Mouse (Mus musculus) hindbrain, embryonic 12.5 days (tissue): ENCODE measurements around the gene Olfr522. TPM values are rescaled to one million over a fixed set of nuclear protein-coding genes. Genes with fewer than 3 reads are reported as not detected.
A peak's percentile ranks its signal among the peaks of the same experiment; 100 is the strongest.

ENCODE experiments used
- ATAC-seq: fragments of 200-750 bp; cut with Nextera tagmentation; 2 replicates; pipeline ENCODE4 v1.8.0; 2017; ENCODE audit warnings: moderate TSS enrichment; ENCODE audit not compliant: low FRiP score
- H3K27ac ChIP-seq: fragments of 300-500 bp; sonication (generic); 2 replicates; pipeline ENCODE4 v1.5.1; 2016; ENCODE audit warnings: mild to moderate bottlenecking
- H3K27me3 ChIP-seq: fragments of 300-500 bp; sonication (generic); 2 replicates; pipeline ENCODE4 v1.6.1; 2016; ENCODE audit warnings: mild to moderate bottlenecking
- H3K36me3 ChIP-seq: fragments of 300-500 bp; sonication (generic); 2 replicates; pipeline ENCODE4 v1.6.1; 2016; ENCODE audit warnings: mild to moderate bottlenecking
- H3K4me1 ChIP-seq: fragments of 300-500 bp; sonication (generic); 2 replicates; pipeline ENCODE4 v1.6.1; 2016
- H3K4me2 ChIP-seq: fragments of 300-500 bp; sonication (generic); replicated peaks from 2 replicates; pipeline ENCODE4 v1.6.1; 2016; ENCODE audit warnings: mild to moderate bottlenecking
- H3K4me3 ChIP-seq: fragments of 300-500 bp; sonication (generic); 2 replicates; pipeline ENCODE4 v1.5.1; 2016; ENCODE audit warnings: mild to moderate bottlenecking
- H3K9ac ChIP-seq: fragments of 300-500 bp; sonication (generic); 2 replicates; pipeline ENCODE4 v1.6.1; 2016; ENCODE audit warnings: mild to moderate bottlenecking, moderate library complexity
- H3K9me3 ChIP-seq: fragments of 300-500 bp; sonication (generic); replicated peaks from 2 replicates; pipeline ENCODE4 v1.6.1; 2016; ENCODE audit warnings: mild to moderate bottlenecking
- WGBS: fragments of 180-500 bp; shearing (Covaris S2); methylation state at CpG from one replicate; pipeline ENCODE4 v1.1.7; 2016; 5-methylcytosine and 5-hydroxymethylcytosine counted together
- polyA plus RNA-seq: library from polyadenylated mRNA; unstranded; fragments of >200 nt; fragmentation: Nextera tagmentation; extraction: Ambion mirVana; gene quantifications from 2 replicates; pipeline ENCODE4 v1.2.1, GENCODE M21; 2016

Olfr522 gene
- polyA plus RNA-seq, 1 experiment from 2014 or later, result not detected

DNA sequence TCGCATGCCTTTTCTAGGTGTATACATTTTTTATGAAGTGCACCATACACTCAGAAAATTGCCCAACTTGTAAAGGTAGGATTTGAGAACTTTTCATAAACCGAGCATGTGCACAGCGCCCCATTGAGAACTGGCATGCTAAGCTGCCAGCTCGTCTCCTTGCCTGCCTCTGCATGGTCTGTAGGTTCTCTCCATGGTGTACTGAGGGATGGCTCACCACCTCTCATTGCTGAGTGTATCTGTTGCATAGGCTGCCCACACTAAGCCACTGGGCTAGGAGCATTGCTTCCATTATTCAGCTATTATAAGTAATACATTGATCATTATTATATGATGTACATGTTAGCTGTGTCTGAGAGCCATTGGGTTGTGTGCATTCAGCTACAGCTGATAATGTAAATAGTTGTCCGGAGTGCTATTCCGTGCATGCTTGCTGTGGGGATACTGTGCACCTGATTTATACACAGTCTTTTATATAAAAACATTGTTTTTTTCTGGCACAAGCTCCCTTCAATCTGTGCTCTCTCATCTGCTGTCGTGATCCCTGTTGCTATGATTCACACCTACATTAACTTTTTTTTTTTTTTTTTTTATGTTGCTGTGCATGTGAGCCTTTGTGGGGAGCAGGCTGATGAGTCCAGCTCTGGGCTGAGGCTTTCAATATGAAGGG lies 23.3 kb upstream of the Olfr522 start:
- Histone ChIP-seq H3K27me3 (no peaks in the 10 kb centered on the region), H3K4me3 (no peak overlapping the region), H3K4me2 (no peak overlapping the region), H3K9ac (no peak overlapping the region), H3K27ac (no peak overlapping the region), H3K4me1 (no peaks in the 10 kb centered on the region), H3K9me3 (no peaks in the 10 kb centered on the region), H3K36me3 (no peaks in the 10 kb centered on the region)
- ATAC-seq, result no peak
- WGBS, result 83% methylated on average over 7 of the region's 7 CpGs

DNA sequence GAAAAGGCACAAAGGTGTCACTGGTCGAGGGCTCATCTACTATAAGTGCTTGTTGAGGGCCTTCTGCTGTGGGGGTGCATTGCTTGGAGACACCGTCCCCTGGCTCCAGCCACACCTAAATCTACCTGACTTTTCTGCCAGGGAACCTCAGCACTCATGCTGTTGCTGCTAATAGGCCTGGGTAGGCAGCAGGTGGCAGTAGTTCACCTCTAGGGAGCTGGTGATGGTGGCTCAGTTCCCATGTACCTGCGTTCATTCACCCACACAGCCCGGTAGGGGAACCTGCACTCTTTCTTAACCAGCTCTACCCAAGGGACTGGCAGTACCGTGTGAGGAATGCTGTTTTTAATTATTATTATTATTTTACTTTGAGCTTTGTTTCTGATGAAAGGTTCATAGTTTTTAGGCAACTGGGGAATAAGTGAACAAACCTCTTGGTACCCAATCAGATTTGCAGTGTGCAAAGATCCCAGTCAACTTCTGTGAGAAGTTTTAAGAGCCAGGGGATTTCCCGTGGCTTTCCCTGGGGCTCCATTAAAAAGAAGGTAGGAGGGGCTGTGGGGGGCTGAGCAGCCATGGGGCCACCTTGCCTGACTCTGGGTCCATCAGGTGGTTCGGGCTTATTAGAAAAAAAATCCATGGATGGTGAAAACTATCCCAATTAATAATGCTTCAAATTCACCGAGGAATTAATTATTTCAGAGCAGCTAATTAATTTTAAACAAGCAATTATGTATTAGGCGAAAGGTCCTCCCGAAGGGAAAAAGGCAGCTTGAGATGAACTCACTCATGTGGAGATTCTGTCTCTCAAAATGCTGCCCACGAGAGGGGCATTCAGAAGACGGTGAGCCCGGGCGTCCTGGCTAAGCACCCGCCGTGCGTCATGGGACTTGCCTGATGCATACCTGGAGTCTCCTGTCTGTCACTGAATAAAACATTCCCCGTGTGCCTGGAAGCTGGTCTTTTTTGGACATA lies 22.4 kb upstream of the Olfr522 start:
- no peaks in the 10 kb centered on the region for H3K9me3 ChIP-seq

DNA sequence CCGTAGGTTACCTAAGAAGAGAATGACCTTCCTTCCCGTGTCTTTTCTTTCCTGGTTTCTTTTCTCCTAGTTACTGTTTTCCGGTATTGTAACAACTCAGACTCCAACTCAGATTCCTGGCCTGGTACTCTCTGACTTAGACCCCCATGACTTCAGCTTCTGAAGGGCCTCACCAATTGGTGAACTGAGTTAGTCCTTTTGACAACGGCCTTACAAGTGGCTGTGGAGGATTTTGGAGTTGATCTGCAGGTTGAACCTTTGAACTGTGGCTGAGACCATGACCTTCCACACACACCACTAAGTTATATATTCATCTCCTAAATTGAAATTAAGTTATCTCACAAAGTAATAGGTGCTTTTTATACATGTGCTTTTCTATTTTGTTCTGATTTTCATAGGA lies 19.6 kb upstream of the Olfr522 start:
- no peak overlapping the region for H3K4me3 ChIP-seq
- 93% methylated on average over 4 of the region's 4 CpGs for WGBS

More for the DNA sequence above, 22.4 kb upstream of the Olfr522 start:
- ATAC-seq, result no peak
- WGBS, result 68% methylated on average over 18 of the region's 18 CpGs
- Histone ChIP-seq H3K27ac (no peak overlapping the region), H3K4me2 (no peak overlapping the region), H3K9ac (no peak overlapping the region), H3K4me3 (no peak overlapping the region), H3K4me1 (no peaks in the 10 kb centered on the region), H3K36me3 (no peaks in the 10 kb centered on the region), H3K27me3 (no peaks in the 10 kb centered on the region)

DNA sequence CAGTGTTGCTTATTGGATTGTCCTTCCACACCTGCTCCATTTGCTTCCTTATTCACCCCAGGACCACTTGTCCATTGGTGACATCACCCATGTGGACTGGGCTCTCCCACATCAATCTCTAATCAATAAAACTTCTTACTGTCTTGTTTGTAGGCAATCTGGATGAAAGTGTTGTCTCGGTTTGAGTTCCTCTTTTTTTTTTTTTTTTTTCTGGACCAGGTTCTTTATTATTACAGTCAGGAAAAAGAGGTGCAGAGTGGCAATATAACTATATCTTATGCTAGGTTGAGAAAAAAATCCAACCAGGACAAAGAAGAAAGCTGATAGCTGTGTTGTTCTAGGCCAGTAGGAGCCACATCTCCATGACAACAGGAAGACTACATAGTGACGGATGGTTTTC lies 16.1 kb upstream of the Olfr522 start:
- WGBS, result 79% methylated on average over 2 of the region's 2 CpGs
- Histone ChIP-seq H3K27ac (no peak overlapping the region), H3K36me3 (no peaks in the 10 kb centered on the region), H3K4me2 (no peak overlapping the region), H3K9ac (no peak overlapping the region), H3K4me3 (no peak overlapping the region), H3K9me3 (no peaks in the 10 kb centered on the region), H3K4me1 (no peaks in the 10 kb centered on the region), H3K27me3 (no peaks in the 10 kb centered on the region)
- no peak for ATAC-seq

More for the DNA sequence above, 19.6 kb upstream of the Olfr522 start:
- Histone ChIP-seq H3K36me3 (no peaks in the 10 kb centered on the region), H3K27me3 (no peaks in the 10 kb centered on the region), H3K4me2 (no peak overlapping the region), H3K9me3 (no peaks in the 10 kb centered on the region), H3K4me1 (no peaks in the 10 kb centered on the region), H3K9ac (no peak overlapping the region), H3K27ac (no peak overlapping the region)
- no peak for ATAC-seq

DNA sequence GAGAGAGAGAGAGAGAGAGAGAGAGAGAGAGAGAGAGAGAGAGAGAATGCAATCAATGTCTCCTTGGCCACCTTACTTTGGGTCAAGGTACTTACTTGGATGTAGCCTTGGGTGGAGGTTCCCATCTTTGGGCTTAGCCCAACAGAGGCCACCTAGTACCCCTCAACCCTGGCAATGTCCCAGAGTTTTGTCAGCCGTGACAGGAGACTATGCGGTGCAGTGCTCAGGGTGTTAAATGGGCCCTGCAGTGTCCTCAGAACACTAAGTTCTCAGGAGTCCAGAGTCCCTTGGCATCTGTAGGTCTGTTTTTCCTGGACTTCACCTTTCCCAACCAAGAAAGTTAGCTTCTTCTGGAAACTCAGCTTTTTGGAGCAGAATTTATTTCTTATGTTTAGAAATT lies 14.6 kb upstream of the Olfr522 start:
- no peaks in the 10 kb centered on the region for H3K9me3 ChIP-seq
- H3K36me3 ChIP-seq, result no peaks in the 10 kb centered on the region
- H3K4me3 ChIP-seq, result no peak overlapping the region
- H3K4me1 ChIP-seq, result no peaks in the 10 kb centered on the region
- 86% methylated on average over 2 of the region's 2 CpGs for WGBS
- no peak overlapping the region for H3K4me2 ChIP-seq
- H3K27me3 ChIP-seq, result no peaks in the 10 kb centered on the region
- H3K27ac ChIP-seq, result no peak overlapping the region
- no peak overlapping the region for H3K9ac ChIP-seq
- no peak for ATAC-seq

DNA sequence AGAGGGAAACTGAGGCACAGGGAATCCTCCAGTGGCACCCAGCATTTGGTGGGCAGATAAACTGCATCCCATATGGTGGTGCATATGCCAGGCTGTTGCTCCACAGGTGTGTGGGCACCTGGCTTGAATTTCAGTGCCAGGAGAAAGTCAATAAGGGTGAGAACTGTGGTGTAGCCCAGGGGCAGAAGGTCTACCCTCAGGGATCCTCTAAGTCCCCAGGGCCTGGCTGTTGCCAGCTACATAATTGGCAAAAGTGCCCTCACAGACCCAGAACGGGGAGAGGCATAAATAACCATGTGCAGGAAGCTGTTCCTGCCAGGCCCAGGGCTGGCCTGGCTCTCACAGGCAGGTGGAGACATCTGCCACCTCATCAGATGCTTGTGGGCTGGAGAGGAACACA lies 8.4 kb upstream of the Olfr522 start, which contains the start of gene Olfr523:
Gene Olfr523, plus strand, starts transcription at position 282 of the 400 bp plus-strand sequence.
- no peaks in the 10 kb centered on the region for H3K9me3 ChIP-seq
- H3K36me3 ChIP-seq, result no peaks in the 10 kb centered on the region
- WGBS, result 63% methylated on average over 1 of the region's 1 CpGs
- H3K27me3 ChIP-seq, result no peaks in the 10 kb centered on the region
- H3K4me1 ChIP-seq, result no peaks in the 10 kb centered on the region
- no peak within 1 kb of the TSS for H3K9ac ChIP-seq
- no peak for ATAC-seq
- H3K4me2 ChIP-seq, result no peak within 1 kb of the TSS
- no peak within 1 kb of the TSS for H3K4me3 ChIP-seq
- H3K27ac ChIP-seq, result no peak within 1 kb of the TSS

DNA sequence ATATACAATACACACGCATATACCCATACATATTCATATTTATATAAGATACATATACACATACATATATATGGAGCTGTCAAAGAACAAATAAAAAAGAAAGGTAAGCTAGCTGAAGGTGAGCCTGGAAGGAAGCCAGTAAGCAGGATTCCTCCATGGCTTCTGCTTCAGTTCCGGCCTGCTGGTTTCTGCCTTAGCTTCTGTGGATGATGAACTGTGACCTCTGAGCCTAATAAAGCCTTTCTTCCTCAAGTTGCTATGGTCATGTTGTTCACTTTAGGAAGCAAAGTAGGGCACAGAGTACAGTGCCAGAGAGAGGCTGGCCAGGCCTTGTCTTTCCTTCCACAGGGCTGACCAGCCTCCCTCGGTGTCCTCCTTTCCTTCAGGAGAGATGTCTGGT lies 6.3 kb upstream of the Olfr522 start:
- Histone ChIP-seq H3K27me3 (no peaks in the 10 kb centered on the region), H3K27ac (no peak overlapping the region), H3K9me3 (no peaks in the 10 kb centered on the region), H3K4me3 (no peak overlapping the region), H3K9ac (no peak overlapping the region), H3K36me3 (no peaks in the 10 kb centered on the region), H3K4me1 (no peaks in the 10 kb centered on the region), H3K4me2 (no peak overlapping the region)
- WGBS, result 88% methylated on average over 3 of the region's 3 CpGs
- ATAC-seq, result no peak

DNA sequence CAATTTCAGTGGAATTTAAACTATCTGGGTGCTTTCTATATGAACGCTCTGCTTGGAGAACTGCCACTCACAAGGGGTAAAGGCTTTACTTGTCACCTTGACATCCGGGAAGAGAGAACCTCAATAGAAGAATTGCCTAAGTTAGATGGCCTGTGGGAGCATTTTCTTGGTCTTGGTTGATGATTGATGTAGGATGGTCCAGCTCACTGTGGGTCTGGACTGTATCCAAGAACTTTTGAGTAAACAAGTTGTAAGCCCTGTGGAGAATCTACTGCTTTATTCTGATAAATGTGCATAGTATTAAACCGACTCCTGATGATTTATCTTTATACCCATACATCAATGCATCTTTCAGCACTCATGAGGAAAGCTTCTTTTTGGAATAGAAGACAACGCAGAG lies 4.8 kb upstream of the Olfr522 start:
- no peaks in the 10 kb centered on the region for H3K9me3 ChIP-seq
- H3K4me1 ChIP-seq, result no peaks in the 10 kb centered on the region
- H3K4me2 ChIP-seq, result no peak overlapping the region
- WGBS, result 81% methylated on average over 4 of the region's 4 CpGs
- H3K36me3 ChIP-seq, result no peaks in the 10 kb centered on the region
- no peak overlapping the region for H3K27ac ChIP-seq
- H3K4me3 ChIP-seq, result no peak overlapping the region
- no peak for ATAC-seq
- no peaks in the 10 kb centered on the region for H3K27me3 ChIP-seq
- H3K9ac ChIP-seq, result no peak overlapping the region

DNA sequence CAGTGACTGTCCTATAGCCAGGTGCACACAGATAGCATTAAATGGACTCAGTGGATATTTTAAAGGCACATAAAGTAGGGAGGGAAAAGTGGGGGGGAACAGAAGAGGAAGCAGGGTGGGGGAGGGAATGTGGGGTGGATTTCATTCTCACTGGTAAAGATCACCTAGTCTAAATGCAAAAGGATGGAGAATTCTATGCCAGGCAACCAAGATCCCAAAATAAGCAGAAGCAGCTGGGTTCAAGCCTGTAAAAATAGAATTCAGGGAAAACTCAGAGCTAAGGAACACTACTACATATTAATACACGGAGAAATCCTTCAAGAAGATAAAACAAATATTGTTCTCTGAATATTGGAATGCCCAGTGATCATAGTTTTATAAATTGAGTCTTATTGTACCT lies 3.4 kb upstream of the Olfr522 start:
- H3K27me3 ChIP-seq, result no peaks in the 10 kb centered on the region
- H3K4me3 ChIP-seq, result no peak overlapping the region
- 79% methylated on average over 1 of the region's 1 CpGs for WGBS
- H3K4me2 ChIP-seq, result no peak overlapping the region
- no peaks in the 10 kb centered on the region for H3K9me3 ChIP-seq
- H3K9ac ChIP-seq, result no peak overlapping the region
- H3K4me1 ChIP-seq, result no peaks in the 10 kb centered on the region
- H3K27ac ChIP-seq, result no peak overlapping the region
- no peak for ATAC-seq
- H3K36me3 ChIP-seq, result no peaks in the 10 kb centered on the region

DNA sequence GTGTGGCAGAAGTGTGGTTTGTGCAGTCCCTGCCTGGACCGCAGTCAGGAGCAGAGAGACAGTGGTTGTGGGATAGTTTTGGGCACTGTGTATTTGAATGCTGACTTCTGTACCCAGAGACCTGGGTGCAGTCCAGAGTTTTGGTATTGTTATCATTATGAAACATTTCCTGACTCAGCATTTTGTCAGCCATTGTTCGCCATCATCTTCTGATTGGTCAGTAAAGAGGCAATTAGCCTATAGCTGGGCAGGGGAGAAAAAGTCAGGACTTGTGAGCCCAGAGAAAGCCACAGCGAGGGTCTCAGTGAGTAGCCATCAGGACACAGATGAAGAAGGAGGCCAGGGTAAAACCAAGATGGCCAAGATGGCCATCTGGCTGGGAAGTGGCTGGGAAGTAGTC lies 4.2 kb downstream of the Olfr522 start:
- H3K4me3 ChIP-seq, result no peak overlapping the region
- H3K4me2 ChIP-seq, result no peak overlapping the region
- ATAC-seq, result no peak
- no peak overlapping the region for H3K9ac ChIP-seq
- no peaks in the 10 kb centered on the region for H3K4me1 ChIP-seq
- peaks cover 5% of the 10 kb centered on the region; the same call in 1 of the 2 replicates for H3K27me3 ChIP-seq
- H3K27ac ChIP-seq, result no peak overlapping the region
- H3K9me3 ChIP-seq, result no peaks in the 10 kb centered on the region
- WGBS, result 84% methylated on average over 3 of the region's 3 CpGs
- H3K36me3 ChIP-seq, result no peaks in the 10 kb centered on the region

DNA sequence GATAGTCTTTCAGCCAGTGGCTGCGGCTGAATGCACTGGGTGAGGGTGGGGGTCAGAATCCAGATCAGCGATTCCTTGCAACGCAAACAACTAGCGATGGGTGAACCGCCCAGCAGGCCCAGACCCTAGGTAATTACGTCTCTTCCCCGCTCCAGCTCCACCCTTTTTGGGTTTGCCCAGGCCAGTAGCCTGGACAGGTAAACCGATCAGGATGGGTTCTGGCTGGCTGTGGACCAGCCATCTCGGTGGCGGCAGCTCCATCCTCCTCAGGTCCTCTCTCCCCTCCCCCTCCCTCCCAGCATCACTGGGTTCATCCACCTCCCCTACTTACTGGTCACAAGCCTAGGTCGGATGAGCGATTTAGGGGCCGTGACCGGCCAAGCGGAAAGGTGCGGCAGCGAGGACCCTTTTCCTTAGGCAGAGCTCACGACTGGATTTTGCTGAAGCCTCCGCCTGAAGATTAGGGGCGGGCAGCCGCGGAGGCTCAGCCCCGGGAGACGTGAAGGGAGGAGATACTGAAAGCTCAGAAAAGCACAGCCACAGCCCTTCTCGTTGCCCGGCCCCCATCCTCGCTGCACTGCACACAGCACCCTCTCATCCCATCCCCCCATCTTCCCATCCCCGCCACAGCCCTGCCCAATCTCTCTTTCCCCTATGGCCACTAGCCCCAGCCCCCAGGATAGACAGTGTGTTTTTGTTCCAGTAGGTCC lies 10.2 kb downstream of the Olfr522 start, which contains the start of gene Sprn:
Gene Sprn, minus strand, starts transcription at position 660 of the 710 bp plus-strand sequence.
- H3K9ac ChIP-seq, result peak within 1 kb of the TSS; percentile 71
- peak within 1 kb of the TSS; percentile 60 for H3K27ac ChIP-seq
- peaks cover 34% of the 10 kb centered on the region for H3K27me3 ChIP-seq
- peak; percentile 65 for ATAC-seq
- no peaks in the 10 kb centered on the region for H3K9me3 ChIP-seq
- peak within 1 kb of the TSS; percentile 39 for H3K4me3 ChIP-seq
- 2% methylated on average over 28 of the region's 28 CpGs for WGBS
- H3K4me2 ChIP-seq, result peak within 1 kb of the TSS; percentile 63
- no peaks in the 10 kb centered on the region for H3K36me3 ChIP-seq
- peaks cover 22% of the 10 kb centered on the region for H3K4me1 ChIP-seq

DNA sequence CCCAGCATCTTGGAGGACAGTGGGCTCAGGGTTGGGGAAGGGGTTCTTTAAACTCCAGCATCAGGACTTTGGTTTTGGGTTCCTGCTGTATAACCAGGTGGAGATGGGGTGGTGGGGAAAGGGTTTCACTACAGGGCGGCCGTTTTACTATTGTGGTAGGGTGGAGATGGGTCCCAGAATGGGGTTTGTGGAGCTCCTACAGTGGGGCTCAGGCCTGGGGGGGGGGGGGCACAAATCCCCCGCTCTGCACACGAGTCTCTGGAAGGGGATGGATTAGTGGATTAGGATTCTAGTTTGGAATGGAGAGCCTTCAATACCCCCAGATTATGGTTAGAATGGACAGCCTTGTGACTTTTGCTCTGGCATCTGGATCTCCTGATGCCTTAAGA lies 10.7 kb downstream of the Olfr522 start:
- H3K27ac ChIP-seq, result 0 out of 2 replicates have a peak overlapping the region, but pooled peaks have one; percentile 60

More for the DNA sequence above, 10.7 kb downstream of the Olfr522 start:
- peaks cover 34% of the 10 kb centered on the region for H3K27me3 ChIP-seq
- H3K9me3 ChIP-seq, result no peaks in the 10 kb centered on the region
- H3K4me1 ChIP-seq, result peaks cover 22% of the 10 kb centered on the region
- H3K9ac ChIP-seq, result peak overlapping the region; percentile 71
- no peaks in the 10 kb centered on the region for H3K36me3 ChIP-seq
- ATAC-seq, result peak; percentile 8; the same call in 1 of the 2 replicates
- H3K4me3 ChIP-seq, result peak overlapping the region; percentile 39
- H3K4me2 ChIP-seq, result peak overlapping the region; percentile 63
- WGBS, result 25% methylated on average over 4 of the region's 4 CpGs
